ENCODE assay signal across 8 mouse cellular contexts in the genomic region with DNA sequence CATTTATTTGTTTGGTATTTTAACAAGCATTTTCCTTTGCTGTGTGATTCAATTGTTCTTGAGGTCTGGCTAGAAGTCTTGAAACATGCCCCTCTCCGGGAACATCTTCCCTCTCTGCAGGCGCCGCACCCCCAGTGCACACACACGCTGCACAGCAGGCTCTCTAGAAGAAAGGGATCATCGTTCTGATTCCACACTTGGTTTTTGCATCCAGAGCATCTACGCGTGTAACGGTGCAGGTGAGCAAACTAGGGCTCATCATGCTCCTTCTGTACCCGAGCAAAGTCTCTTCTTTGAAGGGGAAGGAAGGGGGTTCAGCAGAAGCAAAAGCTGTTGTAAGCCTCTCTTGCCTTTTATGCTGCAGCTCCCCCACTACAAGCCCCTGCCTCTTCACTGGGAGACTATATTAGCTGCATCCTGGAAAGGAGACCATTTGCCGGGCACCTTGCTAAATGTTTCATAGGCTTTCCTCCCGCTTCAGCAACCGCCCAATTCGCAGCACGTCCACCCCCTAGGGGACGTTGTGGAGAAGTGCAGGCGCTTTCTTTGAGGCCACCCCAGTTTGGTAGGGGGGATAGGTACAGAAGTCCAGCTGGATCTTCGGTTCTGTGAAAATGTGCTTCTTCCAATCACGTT. TPM values are rescaled to one million over a fixed set of nuclear protein-coding genes. Genes with fewer than 3 reads are reported as not detected.
DNase-seq lines count a peak whose midpoint lies in the region; ATAC-seq lines count a peak whose summit lies in the region.

A gene (minus strand): TSS at position 51 of the 636 bp plus-strand sequence.

- no peak for ATAC-seq in embryonic facial prominence, embryonic 11.5 days (replicated peaks; ENCODE audit: insufficient number of reproducible peaks, low FRiP score, low TSS enrichment, low read depth)
- ATAC-seq in hindbrain, embryonic 14.5 days (ENCODE audit: low FRiP score), result no peak; the same call in 1 of the 2 replicates
- no peak for ATAC-seq in monocyte, adult 5-6 weeks (replicated peaks; ENCODE audit: insufficient number of reproducible peaks, low FRiP score, low TSS enrichment, poor library complexity, severe bottlenecking)

- 14% methylated on average over 18 of the region's 18 CpGs for WGBS in embryonic facial prominence, embryonic 11.5 days
- WGBS in hindbrain, embryonic 14.5 days, result 8% methylated on average over 18 of the region's 18 CpGs

- no peak for DNase-seq in layer of hippocampus, postnatal 36 days
- no peak for DNase-seq in layer of hippocampus, adult 9-11 months
- DNase-seq in adrenal gland, adult 18-20 months (ENCODE audit: low spot score in 2 of 2), result peak; percentile 36 to 44
- peak; percentile 77 for DNase-seq in embryonic facial prominence, embryonic 11.5 days (ENCODE audit: low spot score)
- peak; percentile 72 for DNase-seq in hindbrain, embryonic 14.5 days (ENCODE audit: low spot score)
- DNase-seq in liver, result peak; percentile 29
- DNase-seq in thymus, postnatal 25 days, result peak; percentile 58

- H3K27me3 ChIP-seq in embryonic facial prominence, embryonic 11.5 days (ENCODE audit: control insufficient read depth, insufficient read depth, low read length), result peaks cover 44% of the 10 kb centered on the region
- peaks cover 12% of the 10 kb centered on the region; the same call in 1 of the 2 replicates for H3K27me3 ChIP-seq in hindbrain, embryonic 14.5 days (ENCODE audit: control insufficient read depth, insufficient read depth, low read length)

- H3K36me3 ChIP-seq in embryonic facial prominence, embryonic 11.5 days (replicated peaks; ENCODE audit: control insufficient read depth, insufficient read depth, low read depth, low read length), result no peaks in the 10 kb centered on the region
- H3K36me3 ChIP-seq in hindbrain, embryonic 14.5 days (replicated peaks; ENCODE audit: control insufficient read depth, insufficient read depth), result no peaks in the 10 kb centered on the region

- no peak within 1 kb of the TSS for H3K9ac ChIP-seq in embryonic facial prominence, embryonic 11.5 days (replicated peaks; ENCODE audit: low read length)
- peak within 1 kb of the TSS; percentile 77 for H3K9ac ChIP-seq in hindbrain, embryonic 14.5 days

- no peak within 1 kb of the TSS for H3K27ac ChIP-seq in embryonic facial prominence, embryonic 11.5 days (replicated peaks; ENCODE audit: low read depth, low read length)
- peak within 1 kb of the TSS; percentile 75 for H3K27ac ChIP-seq in hindbrain, embryonic 14.5 days

- no peak within 1 kb of the TSS for H3K4me3 ChIP-seq in embryonic facial prominence, embryonic 11.5 days (ENCODE audit: low read depth, low read length)
- peak within 1 kb of the TSS; percentile 66 for H3K4me3 ChIP-seq in hindbrain, embryonic 14.5 days (replicated peaks; ENCODE audit: low read length)

- H3K4me2 ChIP-seq in embryonic facial prominence, embryonic 11.5 days (ENCODE audit: low read depth, low read length), result no peak within 1 kb of the TSS
- peak within 1 kb of the TSS; percentile 83 for H3K4me2 ChIP-seq in hindbrain, embryonic 14.5 days (replicated peaks)

- peaks cover 12% of the 10 kb centered on the region for H3K4me1 ChIP-seq in embryonic facial prominence, embryonic 11.5 days (ENCODE audit: control insufficient read depth, insufficient read depth, low read length)
- peaks cover 16% of the 10 kb centered on the region; the same call in 1 of the 2 replicates for H3K4me1 ChIP-seq in hindbrain, embryonic 14.5 days (replicated peaks; ENCODE audit: control insufficient read depth, insufficient read depth, low read length)

- H3K9me3 ChIP-seq in embryonic facial prominence, embryonic 11.5 days (replicated peaks; ENCODE audit: control insufficient read depth, low read length), result no peaks in the 10 kb centered on the region
- H3K9me3 ChIP-seq in hindbrain, embryonic 14.5 days (ENCODE audit: control insufficient read depth, low read length), result no peaks in the 10 kb centered on the region

RNA-seq across cellular contexts. Expression of the gene that starts here (rescaled TPM):
- total RNA-seq in layer of hippocampus, postnatal 36 days (2021), result 10 to 100 TPM; 10.4 to 11.7 TPM
- under 1 TPM in 1 of 2 experiments, not detected in 1; 0.90 TPM for total RNA-seq in adrenal gland, adult 18-20 months (2021)
- 9.5 and 10.2 TPM in 2 replicates for polyA plus RNA-seq in embryonic facial prominence, embryonic 11.5 days (2014; fragmentation: Nextera tagmentation; extraction: Ambion mirVana)
- 55.6 and 61.5 TPM in 2 replicates for polyA plus RNA-seq in hindbrain, embryonic 14.5 days (2014; fragmentation: Nextera tagmentation; extraction: Ambion mirVana)
- total RNA-seq in monocyte, adult 5-6 weeks (2017), result 10.5 to 15.2 TPM (median 12.4 TPM) in 3 replicates

Comparison
In these comparisons a context has a peak if more than half of its experiments do, and no peak if none do; other contexts are left out.
1. Peak in DNase-seq in adrenal gland, adult 18-20 months; RNA of the gene not detected or under 1 TPM.
2. DNase-seq: peak in embryonic facial prominence, embryonic 11.5 days (single experiment), hindbrain, embryonic 14.5 days (single experiment), liver (single experiment) and thymus, postnatal 25 days (single experiment); none in layer of hippocampus, postnatal 36 days (0 of 2) and layer of hippocampus, adult 9-11 months (single experiment).